Mouse (Mus musculus) embryonic facial prominence, embryonic 13.5 days (tissue): Measurements from ENCODE around the gene Amigo2. TPM values are rescaled to one million over a fixed set of nuclear protein-coding genes. Genes with fewer than 3 reads are reported as not detected.

Source experiments
- ATAC-seq: fragments of 200-750 bp; cut with Nextera tagmentation; 2 replicates; pipeline ENCODE4 v1.8.0; 2017; ENCODE audit warnings: low read depth; ENCODE audit not compliant: insufficient number of reproducible peaks, insufficient read depth, low FRiP score, low TSS enrichment
- H3K27ac ChIP-seq: fragments of 300-500 bp; sonication (generic); 2 replicates; pipeline ENCODE4 v1.5.1; 2015; ENCODE audit warnings: moderate library complexity, mild to moderate bottlenecking, inconsistent platforms
- H3K27me3 ChIP-seq: fragments of 300-500 bp; sonication (generic); 2 replicates; pipeline ENCODE4 v1.6.1; 2015; ENCODE audit warnings: mild to moderate bottlenecking, inconsistent platforms
- H3K36me3 ChIP-seq: fragments of 300-500 bp; sonication (generic); 2 replicates; pipeline ENCODE4 v1.6.1; 2015; ENCODE audit warnings: mild to moderate bottlenecking, inconsistent platforms
- H3K4me1 ChIP-seq: fragments of 300-500 bp; sonication (generic); 2 replicates; pipeline ENCODE4 v1.6.1; 2015; ENCODE audit warnings: inconsistent platforms
- H3K4me2 ChIP-seq: fragments of 300-500 bp; sonication (generic); 2 replicates; pipeline ENCODE4 v1.6.1; 2015; ENCODE audit warnings: moderate library complexity, mild to moderate bottlenecking, inconsistent platforms
- H3K4me3 ChIP-seq: fragments of 300-500 bp; sonication (generic); 2 replicates; pipeline ENCODE4 v1.5.1; 2015; ENCODE audit warnings: mild to moderate bottlenecking, inconsistent platforms
- H3K9ac ChIP-seq: fragments of 300-500 bp; sonication (generic); 2 replicates; pipeline ENCODE4 v1.6.1; 2015; ENCODE audit warnings: mild to moderate bottlenecking, inconsistent platforms
- H3K9me3 ChIP-seq: fragments of 300-500 bp; sonication (generic); 2 replicates; pipeline ENCODE4 v1.6.1; 2016; ENCODE audit warnings: inconsistent platforms
- whole genome bisulfite sequencing: fragments of 180-500 bp; shearing (Covaris S2); methylation state at CpG from one replicate; pipeline ENCODE4 v1.1.7; 2015; ENCODE audit warnings: mixed read lengths; 5-methylcytosine and 5-hydroxymethylcytosine counted together
- polyA plus RNA-seq: library from polyadenylated mRNA; unstranded; fragments of >200 nt; fragmentation: Nextera tagmentation; extraction: Ambion mirVana; gene quantifications from 2 replicates; pipeline ENCODE4 v1.2.1, GENCODE M21; 2015

Gene Amigo2
- polyA plus RNA-seq, 1 experiment from 2014 or later, result 6.6 TPM

GRCm38 (mm10) chr15:97248296-97248695 lies 1.2 kb upstream of the Amigo2 start:
- WGBS, result 5% methylated on average over 8 of the region's 8 CpGs
- no peak for ATAC-seq
- H3K4me2 ChIP-seq, result peak overlapping the region; percentile 85
- no peaks in the 10 kb centered on the region for H3K9me3 ChIP-seq
- H3K9ac ChIP-seq, result peak overlapping the region; percentile 88
- H3K27me3 ChIP-seq, result peaks cover 19% of the 10 kb centered on the region
- H3K4me3 ChIP-seq, result peak overlapping the region; percentile 74
- 0 out of 2 replicates have a peak overlapping the region, but pooled peaks have one; percentile 79 for H3K27ac ChIP-seq
- peaks cover 15% of the 10 kb centered on the region for H3K4me1 ChIP-seq
- H3K36me3 ChIP-seq, result no peaks in the 10 kb centered on the region

GRCm38 (mm10) chr15:97247791-97248161 lies 689 bp upstream of the Amigo2 start:
- peaks cover 19% of the 10 kb centered on the region for H3K27me3 ChIP-seq
- H3K4me2 ChIP-seq, result peak overlapping the region; percentile 85
- no peak for ATAC-seq
- peak overlapping the region; percentile 88 for H3K9ac ChIP-seq
- no peaks in the 10 kb centered on the region for H3K36me3 ChIP-seq
- peak overlapping the region; percentile 74 for H3K4me3 ChIP-seq
- H3K27ac ChIP-seq, result peak overlapping the region; percentile 79
- WGBS, result 1% methylated on average over 14 of the region's 14 CpGs
- H3K9me3 ChIP-seq, result no peaks in the 10 kb centered on the region
- H3K4me1 ChIP-seq, result peaks cover 15% of the 10 kb centered on the region

GRCm38 (mm10) chr15:97246256-97246655 lies 831 bp downstream of the Amigo2 start:
- ATAC-seq, result no peak
- Histone ChIP-seq H3K27ac (no peak overlapping the region), H3K4me3 (peak overlapping the region; percentile 74), H3K4me2 (peak overlapping the region; percentile 85), H3K9ac (no peak overlapping the region), H3K36me3 (no peaks in the 10 kb centered on the region), H3K9me3 (no peaks in the 10 kb centered on the region), H3K27me3 (peaks cover 19% of the 10 kb centered on the region), H3K4me1 (peaks cover 15% of the 10 kb centered on the region)
- WGBS, result 27% methylated on average over 14 of the region's 14 CpGs

GRCm38 (mm10) chr15:97245392-97245791 lies 1.7 kb downstream of the Amigo2 start:
- H3K27ac ChIP-seq, result no peak overlapping the region
- WGBS, result 86% methylated on average over 18 of the region's 18 CpGs
- H3K9ac ChIP-seq, result no peak overlapping the region
- H3K27me3 ChIP-seq, result peaks cover 19% of the 10 kb centered on the region
- H3K4me2 ChIP-seq, result no peak overlapping the region
- H3K9me3 ChIP-seq, result no peaks in the 10 kb centered on the region
- H3K36me3 ChIP-seq, result no peaks in the 10 kb centered on the region
- peaks cover 15% of the 10 kb centered on the region for H3K4me1 ChIP-seq
- no peak for ATAC-seq
- no peak overlapping the region for H3K4me3 ChIP-seq

GRCm38 (mm10) chr15:97236943-97237342 lies 10.1 kb downstream of the Amigo2 start:
- H3K4me3 ChIP-seq, result no peak overlapping the region
- no peaks in the 10 kb centered on the region for H3K27me3 ChIP-seq
- no peak for ATAC-seq
- H3K4me1 ChIP-seq, result no peaks in the 10 kb centered on the region
- 49% methylated on average over 9 of the region's 9 CpGs for WGBS
- no peak overlapping the region for H3K9ac ChIP-seq
- H3K9me3 ChIP-seq, result no peaks in the 10 kb centered on the region
- H3K27ac ChIP-seq, result no peak overlapping the region
- no peak overlapping the region for H3K4me2 ChIP-seq
- no peaks in the 10 kb centered on the region for H3K36me3 ChIP-seq

GRCm38 (mm10) chr15:97235183-97235582 lies 11.9 kb downstream of the Amigo2 start:
- Histone ChIP-seq H3K36me3 (no peaks in the 10 kb centered on the region), H3K4me3 (no peak overlapping the region), H3K4me2 (no peak overlapping the region), H3K4me1 (no peaks in the 10 kb centered on the region), H3K27me3 (no peaks in the 10 kb centered on the region), H3K27ac (no peak overlapping the region), H3K9ac (no peak overlapping the region), H3K9me3 (peaks cover 6% of the 10 kb centered on the region; the same call in 1 of the 2 replicates)
- WGBS, result 28% methylated on average over 7 of the region's 7 CpGs
- ATAC-seq, result no peak

- H3K27ac ChIP-seq, result no peak overlapping the region
- ATAC-seq, result no peak
- H3K9ac ChIP-seq, result no peak overlapping the region
- 81% methylated on average over 6 of the region's 6 CpGs for WGBS
- H3K27me3 ChIP-seq, result no peaks in the 10 kb centered on the region
- H3K4me1 ChIP-seq, result no peaks in the 10 kb centered on the region
- H3K9me3 ChIP-seq, result peaks cover 6% of the 10 kb centered on the region; the same call in 1 of the 2 replicates
- H3K4me2 ChIP-seq, result no peak overlapping the region
- H3K4me3 ChIP-seq, result no peak overlapping the region
- no peaks in the 10 kb centered on the region for H3K36me3 ChIP-seq
Measured at GRCm38 (mm10) chr15:97234076-97234475, 13.0 kb downstream of the Amigo2 start.

GRCm38 (mm10) chr15:97229494-97230077 lies 17.5 kb downstream of the Amigo2 start:
- Histone ChIP-seq H3K4me1 (no peaks in the 10 kb centered on the region), H3K27ac (no peak overlapping the region), H3K9ac (no peak overlapping the region), H3K36me3 (no peaks in the 10 kb centered on the region), H3K4me3 (no peak overlapping the region), H3K4me2 (no peak overlapping the region), H3K27me3 (no peaks in the 10 kb centered on the region), H3K9me3 (peaks cover 6% of the 10 kb centered on the region; the same call in 1 of the 2 replicates)
- no peak for ATAC-seq
- 84% methylated on average over 11 of the region's 11 CpGs for WGBS

- ATAC-seq, result no peak
- 62% methylated on average over 8 of the region's 8 CpGs for WGBS
- H3K9me3 ChIP-seq, result peaks cover 3% of the 10 kb centered on the region; the same call in 1 of the 2 replicates
Measured at GRCm38 (mm10) chr15:97224003-97224402, 23.1 kb downstream of the Amigo2 start.

GRCm38 (mm10) chr15:97223431-97223830 lies 23.7 kb downstream of the Amigo2 start:
- H3K4me1 ChIP-seq, result no peaks in the 10 kb centered on the region
- peak overlapping the region; percentile 4; the same call in 1 of the 2 replicates for H3K27ac ChIP-seq
- no peak for ATAC-seq
- H3K36me3 ChIP-seq, result no peaks in the 10 kb centered on the region
- no peak overlapping the region for H3K9ac ChIP-seq
- WGBS, result 76% methylated on average over 10 of the region's 10 CpGs
- H3K27me3 ChIP-seq, result no peaks in the 10 kb centered on the region
- H3K4me2 ChIP-seq, result no peak overlapping the region
- H3K4me3 ChIP-seq, result no peak overlapping the region
- peaks cover 3% of the 10 kb centered on the region; the same call in 1 of the 2 replicates for H3K9me3 ChIP-seq

More at GRCm38 (mm10) chr15:97224003-97224402, 23.1 kb downstream of the Amigo2 start:
- Histone ChIP-seq H3K27me3 (no peaks in the 10 kb centered on the region), H3K4me3 (no peak overlapping the region), H3K9ac (no peak overlapping the region), H3K27ac (0 out of 2 replicates have a peak overlapping the region, but pooled peaks have one; percentile 4), H3K4me2 (no peak overlapping the region), H3K4me1 (no peaks in the 10 kb centered on the region), H3K36me3 (no peaks in the 10 kb centered on the region)

GRCm38 (mm10) chr15:97216843-97217242 lies 30.2 kb downstream of the Amigo2 start:
- H3K9me3 ChIP-seq, result no peaks in the 10 kb centered on the region
- no peak overlapping the region for H3K4me3 ChIP-seq
- H3K9ac ChIP-seq, result no peak overlapping the region
- WGBS, result 91% methylated on average over 5 of the region's 5 CpGs
- ATAC-seq, result no peak
- H3K27me3 ChIP-seq, result no peaks in the 10 kb centered on the region
- no peaks in the 10 kb centered on the region for H3K4me1 ChIP-seq
- H3K4me2 ChIP-seq, result no peak overlapping the region
- no peaks in the 10 kb centered on the region for H3K36me3 ChIP-seq
- H3K27ac ChIP-seq, result no peak overlapping the region
